Mouse (Mus musculus) lung, adult 2 months (tissue): ENCODE data around the gene Nup205.

Experiments
- CTCF ChIP-seq: fragments of 200-500 bp; IDR thresholded peaks from 2 replicates; pipeline ENCODE4 v1.5.1; 2011; ENCODE audit warnings: mild to moderate bottlenecking, low read length, control low read depth; ENCODE audit not compliant: insufficient read depth
- POLR2A ChIP-seq: fragments of 200-500 bp; IDR thresholded peaks from 2 replicates; pipeline ENCODE4 v1.6.1; 2011; ENCODE audit warnings: low read depth, mild to moderate bottlenecking, control low read depth, low read length, borderline replicate concordance; ENCODE audit errors: extremely low read depth

- TF ChIP-seq POLR2A: no peak
- no peak for TF ChIP-seq CTCF
Measured at GRCm38 (mm10) chr6:35258922-35259321, 81.7 kb downstream of the Nup205 start.
